Mouse (Mus musculus) megakaryocyte-erythroid progenitor cell, adult 5 weeks (primary cell): ENCODE data around the gene Pilra. TPM values are rescaled to one million over a fixed set of nuclear protein-coding genes. Genes with fewer than 3 reads are reported as not detected.

Experiments used
- polyA plus RNA-seq: library from polyadenylated mRNA; stranded (reverse); fragments of >175 nt; gene quantifications from 2 replicates; pipeline ENCODE4 v1.2.3, GENCODE M21; 2012

Gene Pilra
- 1.6 and 2.4 TPM in 2 replicates for polyA plus RNA-seq

DNA sequence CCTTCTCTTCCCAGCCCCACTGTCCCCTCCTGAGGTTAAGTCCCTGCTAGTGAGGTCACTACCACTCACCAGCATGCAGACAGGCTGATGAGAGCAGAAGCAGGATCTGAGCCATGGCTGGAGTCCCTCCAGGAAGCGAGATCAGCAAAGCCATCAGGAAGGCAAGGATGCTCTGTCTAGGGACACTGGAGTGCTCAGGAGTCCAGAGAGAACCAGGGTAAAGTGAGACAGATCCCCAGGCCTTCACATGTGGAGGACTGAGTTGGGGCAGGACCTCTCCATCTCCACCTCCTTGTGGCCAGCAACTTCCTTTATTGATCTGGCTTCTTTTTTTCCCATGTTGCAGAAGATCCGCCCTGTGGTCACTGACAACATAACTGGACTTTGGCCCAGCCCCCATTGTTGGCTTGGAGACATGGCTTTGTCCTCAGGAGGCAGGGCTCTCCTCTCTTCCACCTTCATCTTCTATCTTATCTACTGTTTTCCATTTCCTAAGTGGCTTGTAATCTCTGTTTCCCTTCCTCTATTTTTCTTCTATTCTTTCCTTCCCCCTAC is at the start of gene Pilra:
Gene Pilra (minus strand): TSS at position 316 of the 555 bp plus-strand sequence.

DNA sequence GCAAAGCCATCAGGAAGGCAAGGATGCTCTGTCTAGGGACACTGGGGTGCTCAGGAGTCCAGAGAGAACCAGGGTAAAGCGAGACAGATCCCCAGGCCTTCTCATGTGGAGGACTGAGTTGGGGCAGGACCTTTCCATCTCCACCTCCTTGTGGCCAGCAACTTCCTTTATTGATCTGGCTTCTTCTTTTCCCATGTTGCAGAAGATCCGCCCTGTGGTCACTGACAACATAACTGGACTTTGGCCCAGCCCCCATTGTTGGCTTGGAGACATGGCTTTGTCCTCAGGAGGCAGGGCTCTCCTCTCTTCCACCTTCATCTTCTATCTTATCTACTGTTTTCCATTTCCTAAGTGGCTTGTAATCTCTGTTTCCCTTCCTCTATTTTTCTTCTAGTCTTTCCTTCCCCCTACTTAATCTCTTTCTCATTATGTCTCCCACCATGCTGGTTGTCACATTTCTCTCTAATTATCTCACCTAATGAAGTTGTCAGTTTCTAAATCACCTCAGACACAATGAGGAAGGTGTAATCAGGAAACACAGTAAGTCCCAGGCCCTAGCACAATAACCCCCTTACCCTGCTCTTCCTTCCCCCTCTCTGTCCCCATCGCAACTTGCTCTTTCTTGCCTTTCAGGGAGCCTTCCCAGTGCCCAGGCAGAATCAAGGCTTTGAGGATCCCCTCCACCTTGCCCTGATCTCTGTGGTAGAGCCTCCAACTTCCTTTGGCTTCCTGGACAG is 35.7 kb upstream of the Pilra start, which contains the start of gene Pilrb2:
Gene Pilrb2 (minus strand): TSS at position 172 of the 737 bp plus-strand sequence.

GRCm38 (mm10) chr5:137857960-137858710 is 22.1 kb upstream of the Pilra start, which contains the start of gene Pilrb1:
TSS of gene Pilrb1 (minus strand) at chr5:137858106.

GRCm38 (mm10) chr5:137787151-137787928 is 48.7 kb downstream of the Pilra start, which contains the start of the genes Mepce and Zcwpw1:
TSS of gene Mepce (minus strand) at chr5:137787655.
TSS of gene Zcwpw1 (plus strand) at chr5:137787798.

GRCm38 (mm10) chr5:137778635-137779034 is 57.4 kb downstream of the Pilra start, which contains the start of gene Ppp1r35:
TSS of gene Ppp1r35 (plus strand) at chr5:137778849.

Other genes with a start within 250 kb of the Pilra start
- gene Mospd3, start 235.2 kb downstream of the Pilra start, polyA plus RNA-seq = 827 and 993 TPM in 2 replicates
- gene Pcolce, start 222.5 kb downstream of the Pilra start, polyA plus RNA-seq = 0.17 and 0.50 TPM in 2 replicates
- 0.11 TPM in 1 of 2 replicates, not detected in the other for gene Fbxo24, start 207.3 kb downstream of the Pilra start, polyA plus RNA-seq
- gene Lrch4, start 207.2 kb downstream of the Pilra start, polyA plus RNA-seq = 245 and 269 TPM in 2 replicates
- gene Gm20605, start 207.1 kb downstream of the Pilra start, polyA plus RNA-seq = 18.6 and 26.8 TPM in 2 replicates
- 86.6 and 124 TPM in 2 replicates for gene Sap25, start 194.9 kb downstream of the Pilra start, polyA plus RNA-seq
- 0.06 TPM in 1 of 2 replicates, not detected in the other for gene Irs3, start 190.6 kb downstream of the Pilra start, polyA plus RNA-seq
- 37.4 and 40.4 TPM in 2 replicates for gene Agfg2, start 151.6 kb downstream of the Pilra start, polyA plus RNA-seq
- gene Nyap1, start 94.7 kb downstream of the Pilra start, polyA plus RNA-seq = 1.3 and 1.8 TPM in 2 replicates
- gene Tsc22d4, start 90.6 kb downstream of the Pilra start, polyA plus RNA-seq = 412 and 464 TPM in 2 replicates
- gene Ppp1r35, start 57.4 kb downstream of the Pilra start, polyA plus RNA-seq = 120 and 122 TPM in 2 replicates
- gene Mepce, start 48.6 kb downstream of the Pilra start, polyA plus RNA-seq = 186 TPM in 2 replicates
- gene Zcwpw1, start 48.5 kb downstream of the Pilra start, polyA plus RNA-seq = 1.2 and 2.1 TPM in 2 replicates
- 0.87 and 0.90 TPM in 2 replicates for gene Pilrb1, start 21.8 kb upstream of the Pilra start, polyA plus RNA-seq
- gene Pilrb2, start 35.5 kb upstream of the Pilra start, polyA plus RNA-seq = 1.6 and 1.9 TPM in 2 replicates
- gene Cyp3a13, start 85.3 kb upstream of the Pilra start, polyA plus RNA-seq = not detected in 2 replicates
- not detected in 2 replicates for gene Gjc3, start 126.8 kb upstream of the Pilra start, polyA plus RNA-seq
- not detected in 2 replicates for gene Azgp1, start 145.2 kb upstream of the Pilra start, polyA plus RNA-seq
- gene Smok3a, start 185.0 kb upstream of the Pilra start, polyA plus RNA-seq = 0.03 and 0.05 TPM in 2 replicates
- not detected in 2 replicates for gene Smok3b, start 185.1 kb upstream of the Pilra start, polyA plus RNA-seq
- gene Smok3c, start 216.9 kb upstream of the Pilra start, polyA plus RNA-seq = 0.13 TPM in 1 of 2 replicates, not detected in the other
- 1.0 and 1.1 TPM in 2 replicates for gene Zkscan1, start 248.8 kb upstream of the Pilra start, polyA plus RNA-seq